Mouse (Mus musculus) adrenal gland, postnatal 14 days (tissue): ENCODE measurements around the gene 6030408B16Rik. TPM values are rescaled to one million over a fixed set of nuclear protein-coding genes. Genes with fewer than 3 reads are reported as not detected.

ENCODE experiments used
- DNase-seq: peaks from one replicate; pipeline ENCODE4 v3.0.0; 2021; ENCODE audit warnings: mixed read lengths
- total RNA-seq: library from RNA; stranded (reverse); gene quantifications from 2 replicates; pipeline ENCODE4 v1.2.3, GENCODE M21; 2021

6030408B16Rik gene
- total RNA-seq, 1 experiment from 2014 or later = 2.1 TPM

DNA sequence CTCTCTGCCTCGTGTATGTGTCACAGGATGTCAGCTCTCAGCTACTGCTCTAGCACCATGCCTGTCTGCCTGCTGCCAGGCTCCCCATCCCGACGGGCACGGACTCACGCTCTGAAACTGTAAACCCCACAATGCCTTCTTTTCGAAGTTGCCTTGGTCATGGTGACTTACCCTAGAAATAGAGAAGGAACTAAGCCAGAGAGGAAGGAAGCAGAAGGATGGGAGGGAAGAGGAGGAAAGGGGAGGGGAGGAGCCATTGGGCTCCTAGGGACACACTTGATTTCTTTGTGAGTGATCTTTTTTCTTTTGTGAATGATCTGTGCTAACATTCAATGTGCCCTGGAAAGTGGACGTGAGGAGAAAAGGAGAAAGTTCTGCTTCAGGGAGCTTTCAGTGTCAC, 5.0 kb downstream of the 6030408B16Rik start:
- no peak for DNase-seq

DNA sequence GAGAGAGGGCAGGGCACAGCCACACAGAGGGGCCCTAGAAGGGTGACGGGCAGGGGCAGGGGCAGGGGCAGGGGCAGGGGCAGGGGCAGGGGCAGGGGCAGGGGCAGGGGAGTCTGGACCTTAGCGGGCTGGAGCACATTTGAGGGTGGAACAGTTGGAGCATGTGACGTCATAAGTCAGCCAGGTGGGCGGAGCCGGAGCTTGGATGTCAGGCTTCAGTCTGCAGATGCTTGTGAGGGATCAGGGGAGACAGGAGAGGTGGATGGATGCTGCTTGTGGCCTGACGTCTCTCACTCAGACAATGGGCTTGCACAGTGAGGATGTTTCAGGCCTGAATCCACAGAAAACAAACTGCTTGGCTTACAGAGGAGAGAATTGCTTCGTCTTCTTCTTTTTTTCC, 5.5 kb downstream of the 6030408B16Rik start:
- no peak for DNase-seq

DNA sequence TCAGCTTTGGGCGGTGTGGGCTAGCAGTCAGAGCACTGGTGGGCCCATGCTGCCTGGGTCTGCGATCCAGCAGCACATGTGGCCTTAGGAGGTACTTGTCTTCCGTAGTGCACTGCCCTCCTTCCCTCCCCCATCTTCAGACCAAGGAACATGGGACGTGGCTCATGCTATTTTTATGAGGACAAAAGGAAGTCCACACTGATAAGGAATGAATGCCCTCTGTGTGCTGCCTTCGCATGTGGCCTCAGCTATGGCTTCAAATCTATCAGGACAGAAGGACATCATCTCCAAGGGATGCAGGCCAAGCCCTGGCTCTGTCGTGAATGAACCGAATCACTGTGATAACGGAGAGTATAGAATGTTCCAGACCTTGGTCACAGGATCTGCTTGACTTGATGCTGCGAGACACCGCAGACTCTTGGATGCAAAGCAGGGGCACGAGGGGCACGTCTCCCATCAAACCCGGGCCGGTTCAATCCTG, 6.5 kb downstream of the 6030408B16Rik start:
- no peak for DNase-seq

- no peak for DNase-seq
Observed at GRCm38 (mm10) chr15:101300128-101300527, 7.1 kb downstream of the 6030408B16Rik start.

GRCm38 (mm10) chr15:101302201-101302600, 9.2 kb downstream of the 6030408B16Rik start:
- no peak for DNase-seq

- DNase-seq = no peak
Observed at GRCm38 (mm10) chr15:101303830-101304229, 10.8 kb downstream of the 6030408B16Rik start.

DNA sequence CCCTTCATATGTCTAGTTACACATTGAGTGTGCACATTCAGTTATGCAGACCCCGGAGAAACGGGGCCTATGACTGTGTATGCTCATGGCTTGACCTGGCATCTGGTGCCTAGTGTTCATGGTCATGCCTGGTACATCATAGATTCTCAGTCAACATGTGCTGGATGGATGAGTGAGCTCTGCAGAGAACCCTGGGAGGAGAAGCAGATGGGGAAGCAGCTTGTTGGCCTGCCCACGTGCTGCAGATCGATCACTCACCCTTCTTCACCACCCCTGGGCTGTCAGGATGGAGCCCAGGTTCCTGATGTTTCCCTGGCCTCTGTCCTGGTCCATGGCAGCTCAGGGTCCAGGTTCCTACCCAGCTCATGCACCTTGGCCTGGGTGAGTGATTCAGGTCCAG, 13.4 kb downstream of the 6030408B16Rik start:
- DNase-seq = no peak

- DNase-seq = no peak
Observed at GRCm38 (mm10) chr15:101308440-101309348, 15.7 kb downstream of the 6030408B16Rik start.

DNA sequence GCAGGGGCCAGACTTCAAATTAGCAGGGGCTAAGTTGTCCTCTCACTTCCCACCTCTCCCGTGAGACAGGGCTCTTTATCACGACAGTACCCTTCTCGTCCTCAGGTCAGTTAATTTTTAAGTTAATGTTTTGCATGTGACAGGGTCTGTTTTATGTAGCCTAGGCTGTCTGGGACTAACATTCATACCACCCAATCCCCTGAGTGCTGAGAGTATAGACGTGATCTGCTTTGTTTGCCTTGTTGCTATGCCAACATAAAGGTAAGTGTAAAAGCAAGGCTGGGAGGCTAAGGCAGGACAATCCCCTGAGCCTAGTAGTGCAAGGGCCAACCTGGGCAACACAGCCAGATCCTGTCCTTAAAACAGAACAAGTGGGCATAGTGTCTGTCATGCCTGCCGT, 16.5 kb downstream of the 6030408B16Rik start:
- DNase-seq = no peak

DNA sequence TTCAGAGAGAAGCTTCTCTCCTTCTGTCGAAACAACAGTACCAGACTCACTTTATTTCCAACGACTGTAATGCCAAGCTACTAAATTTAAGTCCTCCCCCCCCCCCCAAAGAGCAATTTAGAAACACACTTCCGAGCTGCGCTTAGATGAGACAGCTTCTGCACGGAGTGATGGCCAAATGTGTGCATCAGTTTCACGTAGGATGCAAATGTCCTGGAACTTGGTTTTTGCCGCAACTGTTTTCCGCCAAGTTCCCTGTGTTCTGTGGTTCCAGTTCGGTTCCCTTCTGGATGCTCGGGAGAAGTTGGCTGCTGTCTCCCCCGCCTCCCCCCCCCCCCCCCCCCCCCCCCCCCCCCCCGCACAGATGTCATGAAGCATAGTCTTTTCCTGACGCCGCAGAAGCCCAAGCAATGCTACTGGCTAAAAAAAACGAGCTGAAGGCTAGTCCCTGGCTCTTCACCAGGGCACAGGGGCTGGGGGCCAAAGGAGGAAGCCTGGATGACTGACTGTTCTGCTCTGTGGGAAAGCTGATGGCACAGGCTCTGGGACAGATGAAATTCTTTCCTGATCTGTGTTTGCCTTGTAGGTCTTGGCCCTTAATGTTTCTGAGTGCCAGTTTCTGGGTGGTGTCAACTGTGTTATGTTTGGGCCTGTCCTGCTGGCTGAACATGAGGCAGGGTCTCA, 18.2 kb downstream of the 6030408B16Rik start:
- DNase-seq = no peak

DNA sequence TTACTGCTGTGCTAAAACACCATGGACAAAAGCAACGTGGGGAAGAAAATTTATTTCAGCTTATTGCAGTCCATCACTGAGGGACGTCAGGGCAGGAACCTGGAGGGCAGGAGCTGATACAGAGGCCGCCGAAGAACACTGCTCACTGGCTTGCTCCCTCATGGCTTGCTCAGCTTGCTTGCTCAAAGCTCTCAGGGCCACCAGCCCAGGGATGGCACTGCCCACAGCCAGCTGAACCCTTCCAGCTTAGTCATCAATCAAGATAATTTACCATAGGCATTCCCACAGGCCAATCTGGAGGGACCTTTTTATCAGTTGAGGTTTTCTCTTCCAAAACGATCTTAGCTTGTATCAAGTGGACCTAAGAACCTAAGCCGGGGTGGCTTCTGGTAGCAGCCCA, 19.0 kb downstream of the 6030408B16Rik start:
- DNase-seq = no peak

DNA sequence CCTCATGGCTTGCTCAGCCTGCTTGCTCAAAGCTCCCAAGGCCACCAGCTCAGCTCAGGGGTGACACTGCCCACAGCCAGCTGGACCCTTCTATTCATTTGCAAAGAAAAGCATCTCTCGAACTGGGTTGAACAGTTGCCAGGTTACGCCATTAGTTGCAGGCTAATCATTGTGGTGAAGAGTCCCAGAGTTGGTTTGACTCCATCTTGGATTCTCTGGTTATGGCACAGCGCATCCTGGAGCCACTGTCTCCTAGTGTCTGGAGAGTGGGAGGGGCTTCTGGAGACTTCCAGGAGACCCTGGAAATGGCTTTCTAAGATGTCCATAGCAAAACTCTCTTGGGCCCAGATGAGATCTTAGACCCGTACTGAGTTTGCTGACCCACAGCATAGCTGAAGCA, 22.4 kb downstream of the 6030408B16Rik start:
- DNase-seq = no peak

- peak; percentile 94 for DNase-seq
Observed at GRCm38 (mm10) chr15:101315832-101316231, 22.8 kb downstream of the 6030408B16Rik start.

- no peak for DNase-seq
Observed at GRCm38 (mm10) chr15:101316279-101316912, 23.4 kb downstream of the 6030408B16Rik start.

DNA sequence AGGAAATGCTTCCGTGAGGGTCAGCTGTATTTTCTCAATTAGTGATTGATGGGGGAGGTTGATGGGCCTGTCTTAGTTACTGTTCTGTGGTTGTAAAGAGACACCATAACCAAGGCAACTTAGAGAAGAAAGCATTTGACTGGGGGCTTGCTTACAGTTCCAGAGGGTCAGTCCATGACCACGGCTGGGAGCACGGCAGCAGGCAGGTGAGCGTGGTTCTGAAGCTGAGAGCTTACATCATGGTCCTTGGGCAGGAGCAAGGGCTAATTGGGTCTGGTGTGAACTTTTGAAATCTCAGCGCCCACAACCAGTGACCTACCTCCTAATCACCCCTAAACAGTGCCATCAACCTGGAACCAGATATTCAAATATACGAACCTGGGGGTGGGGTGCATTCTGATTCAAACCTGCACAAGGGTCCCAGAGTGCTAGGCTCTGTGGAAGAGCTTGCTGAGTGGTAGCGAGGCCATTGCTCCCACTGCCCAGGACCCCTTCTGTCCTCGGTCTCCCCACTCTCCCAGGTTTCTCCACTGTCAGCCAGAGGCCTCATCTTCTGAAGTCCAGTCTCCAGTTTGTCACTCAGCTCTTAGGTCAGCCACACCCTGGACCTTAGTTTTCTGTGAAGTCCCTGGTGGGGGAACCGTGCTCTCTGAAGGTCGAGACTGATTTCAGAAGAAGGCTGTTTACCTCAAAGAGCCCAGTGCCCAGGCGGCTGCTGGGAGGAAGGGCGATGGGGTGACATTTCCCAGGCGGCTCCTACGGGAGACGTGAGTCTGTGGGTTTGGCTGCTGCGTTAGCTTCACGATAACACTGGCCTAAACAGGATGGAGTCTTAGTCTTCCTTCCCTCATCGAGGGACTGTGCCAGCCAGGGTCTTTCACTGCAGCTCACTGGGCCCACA, 24.2 kb downstream of the 6030408B16Rik start:
- DNase-seq = no peak

DNA sequence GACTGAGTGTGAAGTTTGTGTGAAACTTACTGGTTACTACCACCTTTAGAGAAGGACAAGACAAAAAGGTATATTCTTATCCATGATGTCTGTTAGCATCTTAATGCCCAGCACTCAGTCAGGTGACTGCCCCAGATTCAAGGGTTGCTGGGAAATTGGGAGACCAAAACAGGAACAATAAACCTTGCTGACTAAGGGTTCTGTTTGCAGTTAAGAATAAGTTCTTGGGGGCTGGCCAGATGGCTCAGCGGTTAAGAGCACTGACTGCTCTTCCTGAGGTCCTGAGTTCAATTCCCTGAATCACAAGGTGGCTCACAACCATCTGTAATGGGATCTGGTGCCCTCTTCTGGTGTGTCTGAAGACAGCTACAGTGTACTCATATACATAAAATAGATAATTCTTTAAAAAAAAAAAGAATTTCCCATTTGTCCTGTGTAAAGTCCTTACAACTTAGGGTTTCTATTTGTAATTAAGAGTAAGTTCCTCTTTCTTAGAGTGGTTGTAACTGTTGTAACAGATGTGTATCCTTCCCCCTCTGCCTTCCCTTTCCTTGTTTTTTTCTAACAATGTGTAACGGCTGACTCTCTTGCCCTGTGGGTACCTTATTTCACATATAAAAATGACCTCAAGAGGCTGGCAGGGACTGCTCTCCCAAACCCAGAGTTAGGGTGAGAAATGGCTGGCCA, 24.9 kb downstream of the 6030408B16Rik start:
- no peak for DNase-seq

DNA sequence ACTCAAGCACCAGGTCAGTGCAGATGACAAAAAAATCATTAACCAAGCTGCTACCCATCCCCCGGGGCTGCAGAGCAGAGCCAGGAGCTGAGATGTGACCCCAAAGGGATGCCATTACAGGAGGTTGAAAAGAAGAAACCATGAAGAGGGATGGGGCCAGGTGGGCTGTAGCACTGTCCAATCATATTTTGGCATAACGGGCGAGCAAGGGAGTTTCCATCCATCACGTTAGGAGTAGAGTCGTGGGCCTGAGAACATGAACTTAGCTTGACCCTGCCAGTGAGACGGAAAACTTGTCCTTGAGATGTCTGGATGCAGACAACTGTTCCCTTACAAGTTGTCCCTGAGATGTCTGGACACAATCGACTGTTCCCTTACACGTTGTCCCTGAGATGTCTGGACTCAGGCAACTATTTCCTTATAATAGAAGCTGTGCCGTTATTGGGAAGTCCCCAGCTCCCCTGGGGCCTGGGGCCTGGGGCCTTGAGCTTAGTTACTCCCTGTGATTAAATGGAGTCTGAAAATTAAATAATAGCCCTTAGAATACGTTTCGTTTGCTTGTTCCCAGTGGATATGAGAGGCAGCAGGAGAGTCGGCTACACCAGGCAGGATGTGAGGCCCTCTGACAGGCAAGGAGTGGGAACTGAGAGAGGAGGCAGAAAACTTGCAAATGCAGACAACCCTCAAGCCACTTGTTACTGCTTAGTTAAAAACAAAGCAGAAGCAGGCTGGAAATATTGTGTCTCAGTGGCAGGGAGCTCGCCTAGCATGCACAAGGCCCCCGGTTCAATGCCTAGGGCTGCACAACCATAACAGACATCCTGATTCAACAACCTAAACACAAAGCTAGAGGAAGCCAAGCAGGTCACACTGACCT, 26.1 kb downstream of the 6030408B16Rik start:
- peak; percentile 57 for DNase-seq

DNA sequence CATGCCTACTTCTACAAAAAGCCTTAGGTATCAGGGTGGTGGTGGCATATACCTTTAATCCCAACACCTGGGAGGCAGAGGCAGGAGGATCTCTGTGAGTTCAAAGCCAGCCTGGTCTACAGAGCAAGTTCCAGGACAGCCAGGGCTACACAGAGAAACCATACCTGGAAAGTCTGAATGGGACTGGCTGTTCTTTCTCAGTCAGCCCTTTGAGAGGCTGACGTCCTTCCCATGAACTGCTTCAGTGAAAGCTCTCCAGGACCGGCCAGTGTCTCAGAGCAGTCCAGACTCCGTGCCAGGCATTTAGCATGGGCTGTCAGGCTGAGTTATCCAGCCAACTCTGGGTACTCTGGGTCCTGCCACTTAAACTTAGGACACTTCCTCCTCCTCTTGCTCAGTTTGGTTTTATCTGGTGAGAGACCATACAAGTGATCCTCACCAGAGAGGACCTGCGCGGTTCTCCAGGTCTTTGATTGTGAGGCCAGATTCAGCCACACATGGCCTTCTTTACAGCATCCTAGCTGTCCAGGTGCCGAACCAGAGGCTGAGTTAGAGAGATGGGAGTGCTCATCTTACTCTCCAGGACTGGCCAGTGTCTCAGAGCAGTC, 27.1 kb downstream of the 6030408B16Rik start:
- DNase-seq = no peak

DNA sequence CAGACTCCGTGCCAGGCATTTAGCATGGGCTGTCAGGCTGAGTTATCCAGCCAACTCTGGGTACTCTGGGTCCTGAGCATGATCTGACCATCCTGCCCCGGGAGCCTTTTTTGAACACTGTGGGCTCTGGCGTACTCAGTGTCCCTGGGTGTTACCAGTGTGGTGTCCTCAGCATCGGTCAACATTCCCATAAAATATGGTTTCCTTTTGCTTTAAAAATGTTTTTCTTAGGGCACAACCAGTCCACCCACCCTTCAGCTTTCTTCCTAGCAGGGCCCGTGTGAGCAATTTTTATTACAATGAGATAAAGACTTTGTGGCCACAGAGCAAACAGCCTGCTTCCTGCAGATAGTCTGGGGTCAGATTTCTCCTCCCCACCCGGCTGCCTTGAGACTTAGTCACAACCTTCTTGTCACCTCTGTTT, 27.6 kb downstream of the 6030408B16Rik start:
- DNase-seq = peak; percentile 65

- peak; percentile 58 for DNase-seq
Observed at GRCm38 (mm10) chr15:101321126-101321525, 28.1 kb downstream of the 6030408B16Rik start.
